37 mouse cellular contexts compared by ENCODE assay signal in the genomic region with DNA sequence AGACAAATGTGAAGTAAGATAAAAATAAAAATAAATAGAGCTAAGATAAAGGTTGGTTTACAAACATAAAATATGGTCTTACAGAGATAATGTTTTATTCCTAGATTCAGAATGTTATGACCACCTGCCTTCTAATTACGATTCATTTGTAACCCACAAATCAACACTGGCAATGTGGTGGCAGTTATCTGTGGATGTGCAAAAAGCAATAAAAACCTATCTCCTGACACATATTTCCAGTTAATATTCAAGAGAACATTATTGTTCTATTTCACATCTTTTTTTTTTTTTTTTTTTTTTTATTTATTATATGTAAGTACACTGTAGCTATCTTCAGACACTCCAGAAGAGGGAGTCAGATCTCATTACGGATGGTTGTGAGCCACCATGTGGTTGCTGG. TPM values are rescaled to one million over a fixed set of nuclear protein-coding genes. Genes with fewer than 3 reads are reported as not detected.
"Had no signal": no experiment of that assay in that cellular context is flagged by ENCODE, and none has a peak within 500 bp of the region (broad histone marks: within the 10 kb centered on the region; RNA-seq: fewer than 3 reads in every experiment).

No protein-coding gene starts in this region.

- H3K27me3 ChIP-seq: embryonic facial prominence, embryonic 12.5 days; embryonic facial prominence, embryonic 13.5 days; embryonic facial prominence, embryonic 15.5 days; forebrain, embryonic 12.5 days; forebrain, embryonic 13.5 days; forebrain, embryonic 15.5 days had no signal

- H3K4me1 ChIP-seq: embryonic facial prominence, embryonic 10.5 days; embryonic facial prominence, embryonic 12.5 days; embryonic facial prominence, embryonic 13.5 days; embryonic facial prominence, embryonic 15.5 days; forebrain, embryonic 10.5 days; forebrain, embryonic 12.5 days; forebrain, embryonic 13.5 days; forebrain, embryonic 15.5 days had no signal

- H3K9ac ChIP-seq: embryonic facial prominence, embryonic 12.5 days; embryonic facial prominence, embryonic 13.5 days; embryonic facial prominence, embryonic 15.5 days; forebrain, embryonic 12.5 days; forebrain, embryonic 13.5 days; forebrain, embryonic 15.5 days; forebrain, postnatal 0 days had no signal

- DNase-seq: cerebellum, adult 9-10 months; cerebellum, adult 9-11 months; cerebellum, postnatal 10 days; cerebellum, postnatal 14 days; cerebellum, postnatal 25 days; cerebellum, postnatal 36 days; embryo, embryonic 11 days; forebrain, postnatal 0 days; gastrocnemius, adult 2 months; gastrocnemius, postnatal 10 days; gastrocnemius, postnatal 14 days; gastrocnemius, postnatal 25 days; gastrocnemius, postnatal 36 days; heart, adult 11 months; heart, adult 18-20 months; heart, adult 2 months had no signal

- H3K27ac ChIP-seq: embryonic facial prominence, embryonic 10.5 days; embryonic facial prominence, embryonic 12.5 days; embryonic facial prominence, embryonic 13.5 days; embryonic facial prominence, embryonic 15.5 days; forebrain, embryonic 10.5 days; forebrain, embryonic 12.5 days; forebrain, embryonic 13.5 days; forebrain, embryonic 15.5 days; gastrocnemius, adult 2 months; heart, adult 2 months had no signal

- H3K9me3 ChIP-seq: embryonic facial prominence, embryonic 10.5 days; embryonic facial prominence, embryonic 12.5 days; embryonic facial prominence, embryonic 13.5 days; embryonic facial prominence, embryonic 15.5 days; forebrain, embryonic 10.5 days; forebrain, embryonic 12.5 days; forebrain, embryonic 13.5 days; forebrain, embryonic 15.5 days had no signal

- H3K4me3 ChIP-seq: embryonic facial prominence, embryonic 10.5 days; embryonic facial prominence, embryonic 12.5 days; embryonic facial prominence, embryonic 13.5 days; embryonic facial prominence, embryonic 15.5 days; erythroblast, embryonic 14.5 days; forebrain, embryonic 10.5 days; forebrain, embryonic 12.5 days; forebrain, embryonic 13.5 days; forebrain, embryonic 15.5 days; gastrocnemius, adult 2 months; heart, adult 2 months had no signal

- H3K36me3 ChIP-seq: embryonic facial prominence, embryonic 10.5 days; embryonic facial prominence, embryonic 12.5 days; embryonic facial prominence, embryonic 13.5 days; embryonic facial prominence, embryonic 15.5 days; forebrain, embryonic 10.5 days; forebrain, embryonic 12.5 days; forebrain, embryonic 15.5 days had no signal

RNA-seq across cellular contexts. Expression of gene Glyatl3, which starts 1.3 kb away (rescaled TPM):
- total RNA-seq: common myeloid progenitor, adult 5-6 weeks; forebrain, postnatal 0 days; gastrocnemius, adult 18-20 months; gastrocnemius, adult 2 months; gastrocnemius, adult 8-10 months; gastrocnemius, postnatal 10 days; gastrocnemius, postnatal 14 days; gastrocnemius, postnatal 25 days; gastrocnemius, postnatal 36 days; gastrocnemius, postnatal 4 days; granulocyte monocyte progenitor cell, adult 5-6 weeks; heart, adult 18-20 months; heart, adult 2 months; heart, adult 8-10 months had no signal
- polyA plus RNA-seq: cortical plate, adult 2 months; erythroblast, embryonic 14.5 days; forebrain, embryonic 11.5 days; forebrain, embryonic 13.5 days; forebrain, embryonic 14.5 days; forebrain, embryonic 15.5 days; forebrain, embryonic 16.5 days; forebrain, postnatal 0 days; frontal cortex, adult 2 months; gonadal fat pad, adult 2 months; heart, adult 2 months had no signal
